In the genomic region with DNA sequence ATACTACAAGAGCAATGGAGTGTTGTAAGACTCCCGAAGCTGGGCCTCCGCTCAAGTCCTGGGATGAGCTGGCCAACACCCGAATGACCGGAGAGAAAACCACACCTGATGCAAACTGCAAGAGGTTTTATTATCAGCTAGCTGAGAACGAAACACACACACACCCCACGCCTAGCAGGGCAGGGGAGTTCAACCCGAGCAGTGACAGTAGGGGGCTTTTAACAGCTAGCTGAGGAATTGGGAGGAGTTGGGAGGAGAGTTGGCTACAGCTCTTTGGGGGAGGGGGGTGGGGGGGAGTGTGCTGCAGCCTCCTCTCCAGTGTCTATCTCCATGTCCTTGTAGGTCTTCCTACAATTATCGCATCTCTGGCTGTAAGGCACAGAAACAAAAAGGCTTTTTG, we compare ENCODE assay signal across 17 mouse cellular contexts. TPM values are rescaled to one million over a fixed set of nuclear protein-coding genes. Genes with fewer than 3 reads are reported as not detected.
"Had no signal": no experiment of that assay in that cellular context is flagged by ENCODE, and none has a peak within 500 bp of the region (broad histone marks: within the 10 kb centered on the region; RNA-seq: fewer than 3 reads in every experiment).

No protein-coding gene starts in this region.

RNA-seq across cellular contexts. Expression of gene Mt3, which starts 13.4 kb away (rescaled TPM):
- polyA plus RNA-seq: erythroblast, embryonic 14.5 days had no signal

RNA-seq across cellular contexts. Expression of gene Mt4, which starts 28.8 kb away (rescaled TPM):
- polyA plus RNA-seq: cortical plate, adult 2 months; embryonic facial prominence, embryonic 10.5 days; embryonic facial prominence, embryonic 11.5 days; embryonic facial prominence, embryonic 12.5 days; embryonic facial prominence, embryonic 13.5 days; erythroblast, embryonic 14.5 days; forebrain, embryonic 10.5 days; forebrain, embryonic 11.5 days; forebrain, embryonic 12.5 days; forebrain, embryonic 13.5 days; forebrain, embryonic 14.5 days; forebrain, embryonic 15.5 days; forebrain, embryonic 16.5 days; forebrain, postnatal 0 days; frontal cortex, adult 2 months; gonadal fat pad, adult 2 months; heart, adult 2 months had no signal
